Mouse (Mus musculus) megakaryocyte, embryonic 14.5 days (primary cell): ENCODE measurements at regions not wholly inside any gene's neighbourhood (a gene's known extent, or its start where the extent isn't known, plus 50 kb on each side); places are given as distances from the start of the nearest gene placed in this dataset.
A peak's percentile ranks its signal among the peaks of the same experiment; 100 is the strongest.

Experiments
- H3K27me3 ChIP-seq: replicated peaks from 2 replicates; pipeline ENCODE3; 2012; ENCODE audit warnings: inconsistent platforms
- H3K36me3 ChIP-seq: replicated peaks from 2 replicates; pipeline ENCODE3; 2012; ENCODE audit warnings: low read length, inconsistent platforms, mixed read lengths
- H3K4me1 ChIP-seq: 2 replicates; pipeline ENCODE4 v1.6.1; 2012; ENCODE audit warnings: inconsistent platforms
- H3K4me3 ChIP-seq: replicated peaks from 2 replicates; pipeline ENCODE3; 2012; ENCODE audit warnings: moderate library complexity, mild to moderate bottlenecking, inconsistent platforms
- H3K9me3 ChIP-seq: 2 replicates; pipeline ENCODE4 v1.6.1; 2012; ENCODE audit warnings: inconsistent platforms
- FLI1 ChIP-seq: IDR thresholded peaks from 2 replicates; pipeline ENCODE4 v1.6.1; 2012; ENCODE audit warnings: low read length, inconsistent platforms, mixed read lengths
- GATA1 ChIP-seq: IDR thresholded peaks from 3 replicates; pipeline ENCODE4 v1.6.1; 2012; ENCODE audit warnings: mixed read lengths, low read length, inconsistent platforms, borderline replicate concordance

GRCm38 (mm10) chr15:95714408-95714807 lies 58.6 kb upstream of the Dbx2 start:
- no peak for TF ChIP-seq GATA1
- no peak for TF ChIP-seq FLI1
- Histone ChIP-seq H3K4me3 (no peak overlapping the region), H3K36me3 (no peaks in the 10 kb centered on the region), H3K4me1 (no peaks in the 10 kb centered on the region), H3K27me3 (no peaks in the 10 kb centered on the region), H3K9me3 (0 out of 2 replicates have a peak, but pooled peaks cover 11% of the 10 kb centered on the region)

GRCm38 (mm10) chr15:95715941-95716340 lies 60.2 kb upstream of the Dbx2 start:
- TF ChIP-seq FLI1 (no peak), GATA1 (no peak)
- peak overlapping the region; percentile 73 for H3K4me3 ChIP-seq

GRCm38 (mm10) chr15:95723699-95724098 lies 66.9 kb upstream of the Ano6 start:
- Histone ChIP-seq H3K27me3 (peaks cover 2% of the 10 kb centered on the region), H3K36me3 (no peaks in the 10 kb centered on the region), H3K4me3 (no peak overlapping the region), H3K4me1 (no peaks in the 10 kb centered on the region), H3K9me3 (peaks cover 14% of the 10 kb centered on the region)
- TF ChIP-seq FLI1, result no peak
- no peak for TF ChIP-seq GATA1

More at GRCm38 (mm10) chr15:95715941-95716340, 60.2 kb upstream of the Dbx2 start:
- H3K4me1 ChIP-seq, result no peaks in the 10 kb centered on the region
- H3K36me3 ChIP-seq, result no peaks in the 10 kb centered on the region
- no peaks in the 10 kb centered on the region for H3K27me3 ChIP-seq
- H3K9me3 ChIP-seq, result peaks cover 17% of the 10 kb centered on the region; the same call in 1 of the 2 replicates

GRCm38 (mm10) chr15:95725866-95726265 lies 64.8 kb upstream of the Ano6 start:
- no peak for TF ChIP-seq GATA1
- TF ChIP-seq FLI1, result no peak
- peaks cover 2% of the 10 kb centered on the region for H3K27me3 ChIP-seq
- peaks cover 6% of the 10 kb centered on the region for H3K9me3 ChIP-seq
- H3K4me1 ChIP-seq, result no peaks in the 10 kb centered on the region
- H3K4me3 ChIP-seq, result no peak overlapping the region
- no peaks in the 10 kb centered on the region for H3K36me3 ChIP-seq

- Histone ChIP-seq H3K4me1 (no peaks in the 10 kb centered on the region), H3K27me3 (peaks cover 2% of the 10 kb centered on the region), H3K4me3 (no peak overlapping the region), H3K9me3 (peaks cover 4% of the 10 kb centered on the region), H3K36me3 (no peaks in the 10 kb centered on the region)
- no peak for TF ChIP-seq GATA1
- TF ChIP-seq FLI1, result no peak
Measured at GRCm38 (mm10) chr15:95726516-95726915, 64.1 kb upstream of the Ano6 start.

GRCm38 (mm10) chr15:95735746-95736145 lies 54.9 kb upstream of the Ano6 start:
- Histone ChIP-seq H3K27me3 (peaks cover 1% of the 10 kb centered on the region), H3K4me1 (no peaks in the 10 kb centered on the region), H3K9me3 (no peaks in the 10 kb centered on the region), H3K4me3 (no peak overlapping the region), H3K36me3 (no peaks in the 10 kb centered on the region)
- TF ChIP-seq FLI1, result no peak
